Mouse (Mus musculus) hindbrain, embryonic 11.5 days (tissue): ENCODE data around the gene Pdzd2. TPM values are rescaled to one million over a fixed set of nuclear protein-coding genes. Genes with fewer than 3 reads are reported as not detected.
A peak's percentile ranks its signal among the peaks of the same experiment; 100 is the strongest.

Source experiments
- ATAC-seq: fragments of 200-750 bp; cut with Nextera tagmentation; 2 replicates; pipeline ENCODE4 v1.8.0; 2017; ENCODE audit warnings: mild to moderate bottlenecking, moderate TSS enrichment, moderate library complexity; ENCODE audit not compliant: low FRiP score
- DNase-seq: peaks from one replicate; pipeline ENCODE4 v3.0.0-alpha.2; 2015; ENCODE audit warnings: low spot score
- H3K27ac ChIP-seq: fragments of 300-500 bp; sonication (generic); 2 replicates; pipeline ENCODE4 v1.5.1; 2014; ENCODE audit warnings: mild to moderate bottlenecking, low read depth, low read length
- H3K27me3 ChIP-seq: fragments of 300-500 bp; sonication (generic); 2 replicates; pipeline ENCODE4 v1.6.1; 2014; ENCODE audit warnings: mild to moderate bottlenecking, low read length, moderate library complexity, mixed read lengths; ENCODE audit not compliant: control insufficient read depth, insufficient read depth
- H3K36me3 ChIP-seq: fragments of 300-500 bp; sonication (generic); 2 replicates; pipeline ENCODE4 v1.6.1; 2014; ENCODE audit warnings: mild to moderate bottlenecking, low read length, moderate library complexity, mixed read lengths; ENCODE audit not compliant: control insufficient read depth, insufficient read depth
- H3K4me1 ChIP-seq: fragments of 300-500 bp; sonication (generic); replicated peaks from 2 replicates; pipeline ENCODE4 v1.6.1; 2014; ENCODE audit warnings: low read length, mixed read lengths; ENCODE audit not compliant: control insufficient read depth, insufficient read depth
- H3K4me2 ChIP-seq: fragments of 300-500 bp; sonication (generic); replicated peaks from 2 replicates; pipeline ENCODE4 v1.6.1; 2014; ENCODE audit warnings: mild to moderate bottlenecking, low read depth, low read length
- H3K4me3 ChIP-seq: fragments of 300-500 bp; sonication (generic); 2 replicates; pipeline ENCODE4 v1.5.1; 2014; ENCODE audit warnings: low read depth, low read length
- H3K9ac ChIP-seq: fragments of 300-500 bp; sonication (generic); 2 replicates; pipeline ENCODE4 v1.6.1; 2014; ENCODE audit warnings: low read depth, low read length
- H3K9me3 ChIP-seq: fragments of 300-500 bp; sonication (generic); 2 replicates; pipeline ENCODE4 v1.6.1; 2016; ENCODE audit warnings: low read length; ENCODE audit not compliant: control insufficient read depth
- WGBS: fragments of 180-500 bp; shearing (Covaris S2); extraction: QIAGEN DNeasy Blood & Tissue Kit; methylation state at CpG from one replicate; pipeline ENCODE4 v1.1.7; 2014; 5-methylcytosine and 5-hydroxymethylcytosine counted together
- polyA plus RNA-seq: library from polyadenylated mRNA; unstranded; fragments of >200 nt; fragmentation: Nextera tagmentation; extraction: Ambion mirVana; gene quantifications from 2 replicates; pipeline ENCODE4 v1.2.1, GENCODE M21; 2014

Pdzd2 gene
- polyA plus RNA-seq, 1 experiment from 2014 or later: 5.5 TPM

- WGBS: 85% methylated on average over 8 of the region's 8 CpGs
- no peaks in the 10 kb centered on the region for H3K36me3 ChIP-seq
- DNase-seq: no peak
Observed at GRCm38 (mm10) chr15:12634921-12635320, 104.8 kb downstream of the Pdzd2 start.

GRCm38 (mm10) chr15:12629164-12629563 lies 110.6 kb downstream of the Pdzd2 start:
- DNase-seq: no peak
- H3K9ac ChIP-seq: no peak overlapping the region
- no peak for ATAC-seq

More at GRCm38 (mm10) chr15:12634921-12635320, 104.8 kb downstream of the Pdzd2 start:
- H3K4me1 ChIP-seq: no peaks in the 10 kb centered on the region; the same call in 1 of the 2 replicates
- no peaks in the 10 kb centered on the region for H3K9me3 ChIP-seq
- no peaks in the 10 kb centered on the region for H3K27me3 ChIP-seq
- no peak overlapping the region for H3K4me3 ChIP-seq
- no peak for ATAC-seq
- no peak overlapping the region for H3K4me2 ChIP-seq
- no peak overlapping the region for H3K27ac ChIP-seq
- no peak overlapping the region for H3K9ac ChIP-seq

DNA sequence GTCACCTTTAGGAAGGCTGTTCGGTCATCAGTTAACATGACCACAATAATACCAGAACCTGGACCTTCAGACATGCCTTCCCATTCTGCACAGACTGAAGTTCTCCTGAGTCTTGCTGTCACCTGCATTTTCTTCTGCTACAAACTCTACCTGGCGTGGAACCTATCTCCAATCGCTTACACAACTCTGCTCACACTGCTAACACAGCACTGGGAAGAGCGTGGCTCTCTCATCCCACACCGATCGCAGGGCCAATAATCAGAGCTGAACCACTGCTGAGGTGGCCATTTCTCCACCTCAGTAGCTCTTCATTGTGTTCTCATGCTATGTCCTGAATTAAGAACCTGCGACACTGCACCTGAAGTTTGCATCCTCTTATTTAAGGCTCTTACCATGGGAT lies 111.3 kb downstream of the Pdzd2 start:
- no peak for DNase-seq
- 91% methylated on average over 7 of the region's 7 CpGs for WGBS
- ATAC-seq: no peak

More at GRCm38 (mm10) chr15:12629164-12629563, 110.6 kb downstream of the Pdzd2 start:
- no peak overlapping the region for H3K4me3 ChIP-seq
- no peak overlapping the region for H3K4me2 ChIP-seq
- no peak overlapping the region for H3K27ac ChIP-seq
- no peaks in the 10 kb centered on the region for H3K9me3 ChIP-seq
- H3K4me1 ChIP-seq: no peaks in the 10 kb centered on the region; the same call in 1 of the 2 replicates
- H3K36me3 ChIP-seq: no peaks in the 10 kb centered on the region
- WGBS: 90% methylated on average over 7 of the region's 7 CpGs
- no peaks in the 10 kb centered on the region for H3K27me3 ChIP-seq

GRCm38 (mm10) chr15:12626930-12627329 lies 112.8 kb downstream of the Pdzd2 start:
- no peak overlapping the region for H3K4me2 ChIP-seq
- no peaks in the 10 kb centered on the region; the same call in 1 of the 2 replicates for H3K4me1 ChIP-seq
- H3K27me3 ChIP-seq: no peaks in the 10 kb centered on the region
- no peak overlapping the region for H3K9ac ChIP-seq
- ATAC-seq (no peak), DNase-seq (no peak)
- 93% methylated on average over 9 of the region's 9 CpGs for WGBS
- H3K27ac ChIP-seq: no peak overlapping the region
- H3K4me3 ChIP-seq: no peak overlapping the region
- H3K36me3 ChIP-seq: no peaks in the 10 kb centered on the region
- H3K9me3 ChIP-seq: no peaks in the 10 kb centered on the region

More for the DNA sequence above, 111.3 kb downstream of the Pdzd2 start:
- H3K27ac ChIP-seq: no peak overlapping the region
- H3K4me1 ChIP-seq: no peaks in the 10 kb centered on the region; the same call in 1 of the 2 replicates
- H3K36me3 ChIP-seq: no peaks in the 10 kb centered on the region
- H3K4me3 ChIP-seq: no peak overlapping the region
- no peak overlapping the region for H3K4me2 ChIP-seq
- H3K9ac ChIP-seq: no peak overlapping the region
- H3K9me3 ChIP-seq: no peaks in the 10 kb centered on the region
- H3K27me3 ChIP-seq: no peaks in the 10 kb centered on the region

DNA sequence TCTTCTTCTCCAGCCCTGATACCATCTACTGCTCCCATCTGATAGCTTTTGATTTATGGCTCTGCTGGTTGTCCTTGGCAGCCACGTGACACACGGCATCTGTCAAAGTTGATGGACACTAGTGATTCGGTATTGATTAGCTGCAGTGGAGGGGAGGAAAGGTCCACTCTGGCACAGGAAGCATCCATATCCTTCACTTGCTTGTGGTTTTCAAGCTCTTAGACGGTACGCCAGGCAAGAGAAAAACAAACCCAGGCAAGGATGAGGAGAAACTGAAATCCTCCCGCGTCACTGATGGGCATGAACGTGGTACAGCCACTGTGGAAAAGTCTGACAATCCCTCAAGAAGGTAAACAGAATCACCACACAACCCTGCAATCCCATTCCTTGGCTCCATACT lies 113.6 kb downstream of the Pdzd2 start:
- H3K4me1 ChIP-seq: no peaks in the 10 kb centered on the region; the same call in 1 of the 2 replicates
- no peaks in the 10 kb centered on the region for H3K36me3 ChIP-seq
- H3K27ac ChIP-seq: no peak overlapping the region
- peak; percentile 26; the same call in 1 of the 2 replicates for ATAC-seq
- 74% methylated on average over 8 of the region's 8 CpGs for WGBS
- no peaks in the 10 kb centered on the region for H3K9me3 ChIP-seq
- H3K4me2 ChIP-seq: no peak overlapping the region
- H3K9ac ChIP-seq: no peak overlapping the region
- no peaks in the 10 kb centered on the region for H3K27me3 ChIP-seq
- H3K4me3 ChIP-seq: no peak overlapping the region
- DNase-seq: no peak

DNA sequence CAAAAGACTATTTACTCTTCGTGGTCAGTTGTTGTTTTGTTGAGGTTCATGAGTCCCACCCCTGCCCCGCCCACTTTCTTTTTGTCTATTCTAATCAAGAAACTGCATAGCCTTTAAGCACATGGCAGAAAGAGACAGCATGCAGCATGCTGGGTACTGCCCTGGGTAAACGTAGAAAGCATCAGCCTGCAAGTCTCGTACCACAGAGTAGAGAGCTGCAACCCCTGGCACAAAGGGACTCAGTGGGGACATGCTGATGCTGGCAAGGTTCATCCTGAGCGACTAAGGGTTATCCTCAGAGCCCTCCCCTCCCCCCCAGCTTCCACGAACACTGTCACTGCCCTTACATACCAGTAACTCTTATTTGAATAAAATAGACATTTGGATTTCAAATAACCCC lies 114.2 kb downstream of the Pdzd2 start:
- Histone ChIP-seq H3K4me2 (no peak overlapping the region), H3K4me1 (no peaks in the 10 kb centered on the region), H3K9ac (no peak overlapping the region), H3K9me3 (no peaks in the 10 kb centered on the region), H3K27me3 (no peaks in the 10 kb centered on the region), H3K27ac (no peak overlapping the region), H3K4me3 (no peak overlapping the region), H3K36me3 (no peaks in the 10 kb centered on the region)
- WGBS: 45% methylated on average over 6 of the region's 6 CpGs
- peak; percentile 36 for ATAC-seq
- DNase-seq: no peak

DNA sequence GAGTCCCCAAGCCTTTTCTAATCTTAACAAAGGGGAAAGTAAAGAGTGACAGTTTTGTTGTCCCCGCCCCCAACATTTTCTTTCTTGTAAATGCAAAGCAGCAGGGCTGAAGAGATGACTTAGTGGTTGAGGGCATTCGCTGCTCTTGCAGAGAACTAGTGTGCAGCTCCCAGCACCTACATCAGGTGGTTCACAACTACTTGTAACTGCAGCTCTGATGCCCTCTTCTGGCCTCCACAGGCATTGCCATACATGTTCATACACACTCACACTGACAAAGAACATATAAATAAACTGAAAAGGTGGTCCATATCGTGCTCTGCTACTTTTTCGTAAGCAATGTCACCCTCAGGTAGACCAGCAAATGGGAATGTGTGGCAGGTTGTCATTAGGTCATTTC lies 116.2 kb downstream of the Pdzd2 start:
- Histone ChIP-seq H3K27me3 (no peaks in the 10 kb centered on the region), H3K4me1 (no peaks in the 10 kb centered on the region), H3K9ac (no peak overlapping the region), H3K9me3 (no peaks in the 10 kb centered on the region), H3K4me2 (no peak overlapping the region), H3K27ac (no peak overlapping the region), H3K4me3 (no peak overlapping the region), H3K36me3 (no peaks in the 10 kb centered on the region)
- 94% methylated on average over 4 of the region's 4 CpGs for WGBS
- no peak for ATAC-seq
- no peak for DNase-seq

DNA sequence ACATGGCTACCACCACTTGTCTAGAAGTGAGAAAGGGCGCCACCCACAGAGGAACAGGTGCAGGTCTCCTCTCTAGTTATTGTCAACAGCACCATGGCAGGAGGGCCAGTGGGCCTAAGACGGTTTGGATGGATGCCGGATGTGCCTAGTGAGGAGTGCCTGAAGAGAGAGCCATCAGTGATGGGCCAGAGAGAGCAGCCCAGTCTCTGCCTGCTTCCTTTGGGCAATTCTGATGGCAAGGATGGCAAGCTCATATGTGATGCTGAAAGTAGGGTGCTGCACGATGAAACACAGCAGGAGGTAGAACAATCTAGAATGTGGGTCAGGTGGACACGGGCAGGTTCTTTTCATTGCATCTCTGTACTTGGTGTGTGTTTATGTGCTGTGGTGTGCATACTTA lies 117.0 kb downstream of the Pdzd2 start:
- Histone ChIP-seq H3K4me2 (no peak overlapping the region), H3K9ac (no peak overlapping the region), H3K4me3 (no peak overlapping the region), H3K27ac (no peak overlapping the region), H3K36me3 (no peaks in the 10 kb centered on the region), H3K9me3 (no peaks in the 10 kb centered on the region), H3K27me3 (no peaks in the 10 kb centered on the region), H3K4me1 (no peaks in the 10 kb centered on the region)
- WGBS: 93% methylated on average over 5 of the region's 5 CpGs
- ATAC-seq (no peak), DNase-seq (no peak)

GRCm38 (mm10) chr15:12622093-12622643 lies 117.6 kb downstream of the Pdzd2 start:
- H3K9ac ChIP-seq: no peak overlapping the region
- H3K4me2 ChIP-seq: no peak overlapping the region
- no peak overlapping the region for H3K4me3 ChIP-seq
- peak; percentile 50; the same call in 1 of the 2 replicates for ATAC-seq
- H3K27me3 ChIP-seq: no peaks in the 10 kb centered on the region
- H3K4me1 ChIP-seq: no peaks in the 10 kb centered on the region
- no peaks in the 10 kb centered on the region for H3K36me3 ChIP-seq
- no peaks in the 10 kb centered on the region for H3K9me3 ChIP-seq
- WGBS: 73% methylated on average over 7 of the region's 7 CpGs
- DNase-seq: peak; percentile 14
- no peak overlapping the region for H3K27ac ChIP-seq
